Mouse (Mus musculus) midbrain, embryonic 10.5 days (tissue): ENCODE measurements around the gene Gpr18. TPM values are rescaled to one million over a fixed set of nuclear protein-coding genes. Genes with fewer than 3 reads are reported as not detected.
"Not testable (repeated sequence)": the region's sequence is repeated elsewhere in the genome, so short reads cannot be mapped to it uniquely, and the experiment has no call there.

ENCODE experiments used
- DNase-seq: peaks from one replicate; pipeline ENCODE4 v3.0.0-alpha.2; 2017; ENCODE audit warnings: low spot score
- H3K27ac ChIP-seq: fragments of 300-500 bp; sonication (generic); replicated peaks from 2 replicates; pipeline ENCODE4 v1.5.1; 2016; ENCODE audit warnings: mild to moderate bottlenecking
- H3K27me3 ChIP-seq: fragments of 300-500 bp; sonication (generic); 2 replicates; pipeline ENCODE4 v1.6.1; 2016; ENCODE audit warnings: low read depth, mild to moderate bottlenecking; ENCODE audit not compliant: poor library complexity, severe bottlenecking
- H3K36me3 ChIP-seq: fragments of 300-500 bp; sonication (generic); 2 replicates; pipeline ENCODE4 v1.6.1; 2016; ENCODE audit warnings: mild to moderate bottlenecking, moderate library complexity
- H3K4me1 ChIP-seq: fragments of 300-500 bp; sonication (generic); 2 replicates; pipeline ENCODE4 v1.6.1; 2016
- H3K4me3 ChIP-seq: fragments of 300-500 bp; sonication (generic); 2 replicates; pipeline ENCODE4 v1.5.1; 2016; ENCODE audit warnings: mild to moderate bottlenecking, moderate library complexity
- H3K9me3 ChIP-seq: fragments of 300-500 bp; sonication (generic); replicated peaks from 2 replicates; pipeline ENCODE4 v1.6.1; 2016; ENCODE audit warnings: mild to moderate bottlenecking
- WGBS: fragments of 180-500 bp; shearing (Covaris S2); methylation state at CpG from one replicate; pipeline ENCODE4 v1.1.7; 2016; 5-methylcytosine and 5-hydroxymethylcytosine counted together
- polyA plus RNA-seq: library from polyadenylated mRNA; unstranded; fragments of >200 nt; fragmentation: Nextera tagmentation; extraction: Ambion mirVana; gene quantifications from 2 replicates; pipeline ENCODE4 v1.2.1, GENCODE M21; 2016

Gene Gpr18
- polyA plus RNA-seq, 1 experiment from 2014 or later = 0.07 TPM

DNA sequence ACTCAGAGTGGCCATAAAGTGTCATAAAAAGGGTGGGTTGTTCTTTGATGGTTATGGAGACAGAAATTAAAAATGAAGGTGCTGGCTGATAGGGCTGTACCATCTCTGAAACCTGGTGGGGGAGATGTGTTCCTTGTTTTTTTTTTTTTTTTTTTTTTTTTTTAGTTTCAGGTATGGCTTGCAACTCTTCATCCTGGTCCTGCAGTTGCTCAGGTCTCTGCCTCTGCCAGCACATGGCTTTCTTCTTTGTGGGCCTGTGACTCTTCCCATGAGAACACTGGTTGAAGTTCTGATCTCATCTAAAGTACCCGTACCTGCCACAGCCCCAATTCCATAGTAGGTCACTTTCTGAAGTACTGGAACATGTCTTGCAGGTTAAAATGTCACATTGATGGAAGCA is 42.8 kb downstream of the Gpr18 start:
- Histone ChIP-seq H3K27ac (no peak overlapping the region), H3K27me3 (no peaks in the 10 kb centered on the region), H3K4me3 (no peak overlapping the region), H3K4me1 (peaks cover 5% of the 10 kb centered on the region), H3K9me3 (no peaks in the 10 kb centered on the region), H3K36me3 (no peaks in the 10 kb centered on the region)
- WGBS = 90% methylated on average over 1 of the region's 1 CpGs
- DNase-seq = no peak

DNA sequence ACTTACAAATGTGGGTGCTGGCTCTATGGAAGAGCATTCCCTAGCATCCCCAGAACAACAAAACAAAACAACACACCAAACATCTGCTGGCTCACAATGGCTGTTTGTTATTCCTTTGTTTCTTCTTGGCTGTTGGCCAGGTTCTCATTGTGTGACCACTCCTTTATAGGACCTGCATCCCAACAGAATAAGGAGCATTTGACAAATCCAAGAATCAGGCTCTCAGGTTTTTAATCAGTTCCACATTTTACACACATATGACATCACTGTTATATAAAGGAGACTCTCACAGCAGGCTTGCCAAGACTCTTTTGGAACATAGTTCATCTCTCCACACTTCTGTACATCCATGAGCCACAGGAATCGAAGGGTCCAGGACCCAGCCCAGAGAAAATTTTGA is 46.5 kb downstream of the Gpr18 start:
- 90% methylated on average over 1 of the region's 1 CpGs for WGBS
- H3K36me3 ChIP-seq = no peaks in the 10 kb centered on the region
- no peak overlapping the region for H3K4me3 ChIP-seq
- DNase-seq = no peak
- H3K27ac ChIP-seq = no peak overlapping the region
- H3K9me3 ChIP-seq = no peaks in the 10 kb centered on the region
- H3K27me3 ChIP-seq = no peaks in the 10 kb centered on the region
- H3K4me1 ChIP-seq = no peaks in the 10 kb centered on the region

DNA sequence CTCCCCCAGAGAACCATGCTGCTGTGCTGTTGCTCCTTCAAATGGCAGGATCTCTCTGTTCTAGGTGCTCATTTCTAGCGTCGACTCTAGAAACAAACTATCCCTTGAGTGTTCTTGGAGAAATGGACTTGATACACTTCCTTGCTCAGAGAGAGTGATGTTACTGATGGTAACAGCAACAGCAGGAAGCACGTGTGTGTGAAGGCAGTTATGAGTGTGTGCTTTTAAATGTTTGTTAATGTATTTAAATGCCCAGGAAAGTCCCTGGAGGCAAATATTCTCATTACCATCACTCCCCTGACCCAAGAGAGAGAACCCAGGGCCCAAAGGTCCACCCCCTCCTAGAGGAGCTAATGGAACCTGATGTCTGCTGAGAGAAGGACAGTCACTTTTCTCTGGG is 49.0 kb downstream of the Gpr18 start:
- Histone ChIP-seq H3K36me3 (no peaks in the 10 kb centered on the region), H3K4me1 (no peaks in the 10 kb centered on the region), H3K9me3 (no peaks in the 10 kb centered on the region), H3K27me3 (no peaks in the 10 kb centered on the region), H3K4me3 (no peak overlapping the region), H3K27ac (no peak overlapping the region)
- 84% methylated on average over 3 of the region's 3 CpGs for WGBS
- no peak for DNase-seq

DNA sequence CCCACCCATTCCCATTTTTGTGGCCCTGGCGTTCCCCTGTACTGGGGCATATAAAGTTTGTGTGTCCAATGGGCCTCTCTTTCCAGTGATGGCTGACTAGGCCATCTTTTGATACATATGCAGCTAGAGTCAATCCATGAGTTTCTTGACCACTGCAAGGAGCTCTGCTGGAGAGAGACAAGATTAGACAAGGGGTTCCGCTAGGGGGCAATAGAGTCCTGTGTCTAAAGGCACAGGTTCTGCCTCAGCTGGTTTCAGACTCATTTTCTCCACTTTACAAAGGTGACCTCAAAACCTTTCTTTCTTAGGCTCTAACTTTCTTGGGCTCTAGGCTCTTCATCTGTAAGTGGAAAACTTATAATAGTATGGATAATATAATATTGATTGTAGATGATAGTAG is 50.4 kb downstream of the Gpr18 start:
- 11% methylated on average over 2 of the region's 2 CpGs for WGBS

More for the DNA sequence above, 50.4 kb downstream of the Gpr18 start:
- H3K9me3 ChIP-seq, H3K36me3 ChIP-seq, H3K4me1 ChIP-seq, H3K4me3 ChIP-seq, H3K27ac ChIP-seq, H3K27me3 ChIP-seq: not testable (repeated sequence)
- peak; percentile 45 for DNase-seq

Other genes starting within 250 kb of the Gpr18 start
- gene Dock9, start 117.9 kb downstream of the Gpr18 start, polyA plus RNA-seq = 2.1 and 3.4 TPM in 2 replicates
- gene Ubac2, start 37.2 kb downstream of the Gpr18 start, polyA plus RNA-seq = 76.6 and 78.3 TPM in 2 replicates
- gene Gpr183, start 49.4 kb upstream of the Gpr18 start, polyA plus RNA-seq = 1.8 and 1.9 TPM in 2 replicates
- not detected in 2 replicates for gene Timm8a2, start 118.9 kb upstream of the Gpr18 start, polyA plus RNA-seq
- 133 and 135 TPM in 2 replicates for gene Tm9sf2, start 191.3 kb upstream of the Gpr18 start, polyA plus RNA-seq